In genomic region chr2:160552121-160552669, GRCm38 (mm10) we compare ENCODE assay signal across 22 mouse cellular contexts.
A peak's percentile ranks its signal among the peaks of the same experiment; 100 is the strongest.
DNase-seq lines count a peak whose midpoint lies in the region; ATAC-seq and TF ChIP-seq lines count a peak whose summit lies in the region.
"Had no signal": no experiment of that assay in that cellular context is flagged by ENCODE, and none has a peak within 500 bp of the region (broad histone marks: within the 10 kb centered on the region; RNA-seq: fewer than 3 reads in every experiment).

No protein-coding gene starts in this region.

- H3K36me3 ChIP-seq in neural tube, embryonic 15.5 days: no peaks in the 10 kb centered on the region
- no peaks in the 10 kb centered on the region for H3K36me3 ChIP-seq in hindbrain, embryonic 14.5 days (replicated peaks; ENCODE audit: control insufficient read depth, insufficient read depth)
- no peaks in the 10 kb centered on the region for H3K36me3 ChIP-seq in forebrain, postnatal 0 days (ENCODE audit: insufficient read depth)
- H3K36me3 ChIP-seq: embryonic facial prominence, embryonic 12.5 days; heart, embryonic 12.5 days; liver, embryonic 15.5 days; midbrain, embryonic 13.5 days had no signal

- H3K9me3 ChIP-seq in neural tube, embryonic 15.5 days (replicated peaks): no peaks in the 10 kb centered on the region
- no peaks in the 10 kb centered on the region for H3K9me3 ChIP-seq in hindbrain, embryonic 14.5 days (ENCODE audit: control insufficient read depth, low read length)
- H3K9me3 ChIP-seq in forebrain, postnatal 0 days (ENCODE audit: low read length): no peaks in the 10 kb centered on the region
- H3K9me3 ChIP-seq: embryonic facial prominence, embryonic 12.5 days; heart, embryonic 12.5 days; liver, embryonic 15.5 days; midbrain, embryonic 13.5 days had no signal

- H3K4me1 ChIP-seq in neural tube, embryonic 15.5 days: peaks cover 4% of the 10 kb centered on the region
- no peaks in the 10 kb centered on the region for H3K4me1 ChIP-seq in hindbrain, embryonic 14.5 days (replicated peaks; ENCODE audit: control insufficient read depth, insufficient read depth, low read length)
- no peaks in the 10 kb centered on the region for H3K4me1 ChIP-seq in forebrain, postnatal 0 days (ENCODE audit: insufficient read depth)
- H3K4me1 ChIP-seq: embryonic facial prominence, embryonic 12.5 days; heart, embryonic 12.5 days; liver, embryonic 15.5 days; midbrain, embryonic 13.5 days had no signal

- peaks cover 9% of the 10 kb centered on the region; the same call in 1 of the 2 replicates for H3K27me3 ChIP-seq in neural tube, embryonic 15.5 days (replicated peaks)
- no peaks in the 10 kb centered on the region for H3K27me3 ChIP-seq in hindbrain, embryonic 14.5 days (ENCODE audit: control insufficient read depth, insufficient read depth, low read length)
- no peaks in the 10 kb centered on the region for H3K27me3 ChIP-seq in forebrain, postnatal 0 days (ENCODE audit: insufficient read depth, low read length)
- H3K27me3 ChIP-seq: embryonic facial prominence, embryonic 12.5 days; heart, embryonic 12.5 days; liver, embryonic 15.5 days; midbrain, embryonic 13.5 days had no signal

- no peak overlapping the region for H3K27ac ChIP-seq in neural tube, embryonic 15.5 days (replicated peaks)
- peak overlapping the region; percentile 21; the same call in 1 of the 2 replicates for H3K27ac ChIP-seq in hindbrain, embryonic 14.5 days
- H3K27ac ChIP-seq in forebrain, postnatal 0 days (ENCODE audit: low read depth, low read length): no peak overlapping the region
- H3K27ac ChIP-seq: embryonic facial prominence, embryonic 12.5 days; liver, embryonic 15.5 days; midbrain, embryonic 13.5 days had no signal

- 36% methylated on average over 19 of the region's 19 CpGs for WGBS in neural tube, embryonic 15.5 days
- 36% methylated on average over 19 of the region's 19 CpGs for WGBS in hindbrain, embryonic 14.5 days
- WGBS in forebrain, postnatal 0 days: 83% methylated on average over 19 of the region's 19 CpGs

- H3K9ac ChIP-seq in neural tube, embryonic 15.5 days (replicated peaks): no peak overlapping the region
- H3K9ac ChIP-seq in hindbrain, embryonic 14.5 days: no peak overlapping the region
- no peak overlapping the region for H3K9ac ChIP-seq in forebrain, postnatal 0 days
- H3K9ac ChIP-seq: embryonic facial prominence, embryonic 12.5 days; heart, embryonic 12.5 days; liver, embryonic 15.5 days; midbrain, embryonic 13.5 days had no signal

- DNase-seq in neural tube, embryonic 10.5 days (ENCODE audit: extremely low spot score, low spot score): peak; percentile 43
- DNase-seq in embryo, embryonic 11 days: peak; percentile 48
- no peak for DNase-seq in hindbrain, embryonic 14.5 days (ENCODE audit: low spot score)
- no peak for DNase-seq in left cerebral cortex, postnatal 14 days (ENCODE audit: low spot score in 2 of 2)
- no peak for DNase-seq in forebrain, postnatal 0 days
- DNase-seq in liver: no peak
- DNase-seq: B cell, adult 2 months; cerebellum, adult 18-20 months; cerebellum, postnatal 25 days; gastrocnemius, postnatal 36 days; heart, postnatal 14 days; kidney, adult 8-10 months; kidney, postnatal 4 days; lung, postnatal 10 days; thymus, postnatal 36 days had no signal

- H3K4me3 ChIP-seq in neural tube, embryonic 15.5 days (replicated peaks): no peak overlapping the region
- no peak overlapping the region for H3K4me3 ChIP-seq in hindbrain, embryonic 14.5 days (replicated peaks; ENCODE audit: low read length)
- no peak overlapping the region for H3K4me3 ChIP-seq in forebrain, postnatal 0 days (ENCODE audit: low read depth, low read length)
- H3K4me3 ChIP-seq: embryonic facial prominence, embryonic 12.5 days; erythroblast, embryonic 14.5 days; heart, embryonic 12.5 days; liver, embryonic 15.5 days; midbrain, embryonic 13.5 days had no signal

- no peak overlapping the region for H3K4me2 ChIP-seq in neural tube, embryonic 15.5 days
- H3K4me2 ChIP-seq in hindbrain, embryonic 14.5 days (replicated peaks): peak overlapping the region; percentile 30
- H3K4me2 ChIP-seq in forebrain, postnatal 0 days (ENCODE audit: low read depth): no peak overlapping the region
- H3K4me2 ChIP-seq: embryonic facial prominence, embryonic 12.5 days; heart, embryonic 12.5 days; liver, embryonic 15.5 days; midbrain, embryonic 13.5 days had no signal

- no peak for ATAC-seq in neural tube, embryonic 15.5 days (ENCODE audit: low FRiP score)
- no peak for ATAC-seq in hindbrain, embryonic 14.5 days (ENCODE audit: low FRiP score)
- ATAC-seq in forebrain, postnatal 0 days: no peak
- ATAC-seq: forebrain, embryonic 14.5 days; midbrain, embryonic 13.5 days had no signal

- intact Hi-C loops in left cerebral cortex, postnatal 14 days (cut with DNase I): no loop called here

- no peak for TF ChIP-seq CTCF in forebrain, postnatal 0 days (IDR thresholded peaks at IDR 0.05; ENCODE audit: low read depth)

Comparison
In these comparisons a context has a peak if more than half of its experiments do, and no peak if none do; other contexts are left out.
1. DNase-seq: peak in neural tube, embryonic 10.5 days (single experiment) and embryo, embryonic 11 days (single experiment); none in hindbrain, embryonic 14.5 days (single experiment), left cerebral cortex, postnatal 14 days (0 of 2), forebrain, postnatal 0 days (single experiment) and liver (single experiment).